Mouse (Mus musculus) neural tube, embryonic 14.5 days (tissue): ENCODE measurements around the gene Atad1. TPM values are rescaled to one million over a fixed set of nuclear protein-coding genes. Genes with fewer than 3 reads are reported as not detected.

Experiments used
- ATAC-seq: fragments of 200-750 bp; cut with Nextera tagmentation; 2 replicates; pipeline ENCODE4 v1.8.0; 2017; ENCODE audit warnings: low read depth, mild to moderate bottlenecking, moderate TSS enrichment, moderate library complexity
- H3K27ac ChIP-seq: fragments of 300-500 bp; sonication (generic); 2 replicates; pipeline ENCODE4 v1.5.1; 2014; ENCODE audit warnings: low read depth, mild to moderate bottlenecking, control low read depth, low read length, moderate library complexity, mixed read lengths
- H3K27me3 ChIP-seq: fragments of 300-500 bp; sonication (generic); 2 replicates; pipeline ENCODE4 v1.6.1; 2014; ENCODE audit warnings: low read length; ENCODE audit not compliant: control insufficient read depth, insufficient read depth
- H3K36me3 ChIP-seq: fragments of 300-500 bp; sonication (generic); 2 replicates; pipeline ENCODE4 v1.6.1; 2014; ENCODE audit warnings: low read length, mixed read lengths; ENCODE audit not compliant: control insufficient read depth, insufficient read depth
- H3K4me1 ChIP-seq: fragments of 300-500 bp; sonication (generic); 2 replicates; pipeline ENCODE4 v1.6.1; 2014; ENCODE audit warnings: low read length; ENCODE audit not compliant: control insufficient read depth, insufficient read depth
- H3K4me2 ChIP-seq: fragments of 300-500 bp; sonication (generic); 2 replicates; pipeline ENCODE4 v1.6.1; 2014; ENCODE audit warnings: mild to moderate bottlenecking, low read depth, low read length, control low read depth
- H3K4me3 ChIP-seq: fragments of 300-500 bp; sonication (generic); 2 replicates; pipeline ENCODE4 v1.5.1; 2014; ENCODE audit warnings: low read depth, low read length, control low read depth, mixed read lengths
- H3K9ac ChIP-seq: fragments of 300-500 bp; sonication (generic); replicated peaks from 2 replicates; pipeline ENCODE4 v1.6.1; 2014; ENCODE audit warnings: low read depth, mild to moderate bottlenecking, control low read depth, low read length, mixed read lengths
- H3K9me3 ChIP-seq: fragments of 300-500 bp; sonication (generic); 2 replicates; pipeline ENCODE4 v1.6.1; 2016; ENCODE audit warnings: low read length; ENCODE audit not compliant: control insufficient read depth
- WGBS: fragments of 180-500 bp; shearing (Covaris S2); extraction: QIAGEN DNeasy Blood & Tissue Kit; methylation state at CpG from one replicate; pipeline ENCODE4 v1.1.7; 2014; 5-methylcytosine and 5-hydroxymethylcytosine counted together
- polyA plus RNA-seq: library from polyadenylated mRNA; unstranded; fragments of >200 nt; fragmentation: Nextera tagmentation; extraction: Ambion mirVana; gene quantifications from 2 replicates; pipeline ENCODE4 v1.2.1, GENCODE M21; 2014

The Atad1 gene
- polyA plus RNA-seq, 1 experiment from 2014 or later = 140 TPM

DNA sequence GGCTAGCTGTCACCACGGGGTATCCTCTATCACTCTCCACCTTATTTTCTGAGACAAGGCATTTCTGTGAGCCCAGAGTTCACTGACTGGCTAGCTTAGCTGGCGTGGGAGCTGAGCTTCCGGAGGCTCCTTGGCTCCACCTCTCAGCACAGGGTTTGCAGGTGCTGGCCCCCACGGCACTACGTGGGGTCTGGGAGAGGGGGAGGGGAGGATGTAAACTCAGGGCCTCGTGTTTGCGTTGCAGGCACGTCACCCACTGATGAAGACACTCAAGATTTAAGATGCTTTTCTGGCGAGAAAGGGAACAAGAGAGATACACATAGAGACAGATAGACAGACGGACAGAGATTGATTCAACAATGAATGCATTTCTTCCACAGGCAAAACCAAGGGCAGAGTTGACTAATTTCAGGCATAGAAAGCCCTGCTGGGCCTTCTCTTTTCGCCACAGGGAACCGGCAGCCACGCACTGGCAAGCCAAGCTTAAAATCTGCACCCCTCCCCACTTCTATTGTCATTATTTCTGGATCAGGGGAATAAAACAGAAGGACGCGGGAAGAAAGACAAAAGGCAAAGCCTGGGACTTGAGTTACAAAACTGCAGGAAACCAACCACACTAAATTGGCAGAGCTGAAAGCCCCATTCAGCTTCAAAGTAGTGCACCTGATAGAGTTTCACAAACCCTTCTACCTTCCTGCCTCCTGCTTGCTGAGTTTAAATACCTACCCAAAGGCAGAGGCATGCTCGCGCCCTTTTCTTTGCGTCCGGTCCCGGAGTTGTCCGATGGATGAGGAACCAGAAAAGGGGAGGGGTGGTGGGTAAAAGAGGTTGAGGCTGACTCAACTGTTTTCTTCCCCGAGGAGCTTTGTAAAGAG is 12.9 kb downstream of the Atad1 start:
- peak; percentile 58; the same call in 1 of the 2 replicates for ATAC-seq
- Histone ChIP-seq H3K4me1 (0 out of 2 replicates have a peak, but pooled peaks cover 3% of the 10 kb centered on the region), H3K9me3 (no peaks in the 10 kb centered on the region), H3K36me3 (no peaks in the 10 kb centered on the region), H3K27ac (no peak overlapping the region), H3K4me2 (peak overlapping the region; percentile 41), H3K4me3 (no peak overlapping the region), H3K9ac (no peak overlapping the region), H3K27me3 (no peaks in the 10 kb centered on the region)
- WGBS = 1% methylated on average over 22 of the region's 22 CpGs

DNA sequence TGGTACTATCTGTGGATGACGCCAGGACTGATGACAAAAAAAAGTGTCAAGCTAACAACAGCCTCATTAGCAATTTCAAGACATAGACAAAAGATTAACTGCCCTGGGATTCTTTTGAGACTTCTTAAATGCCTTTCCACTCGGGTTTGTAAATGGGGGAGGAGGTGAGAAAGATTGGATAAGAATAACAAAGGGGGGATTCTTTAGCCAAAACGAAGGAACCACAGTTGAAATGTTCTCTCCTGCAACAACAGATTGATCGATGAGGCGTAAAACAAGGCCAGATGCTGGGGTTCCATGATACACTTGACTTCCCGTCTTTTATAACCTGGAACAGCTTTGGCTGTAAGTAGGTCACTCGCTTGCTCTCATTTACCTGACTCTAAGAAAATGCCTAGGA is 15.8 kb downstream of the Atad1 start:
- no peaks in the 10 kb centered on the region for H3K27me3 ChIP-seq
- 0 out of 2 replicates have a peak, but pooled peaks cover 3% of the 10 kb centered on the region for H3K4me1 ChIP-seq
- H3K36me3 ChIP-seq = no peaks in the 10 kb centered on the region
- no peaks in the 10 kb centered on the region for H3K9me3 ChIP-seq
- ATAC-seq = no peak
- WGBS = 7% methylated on average over 7 of the region's 7 CpGs
- no peak overlapping the region for H3K4me2 ChIP-seq
- H3K9ac ChIP-seq = no peak overlapping the region
- no peak overlapping the region for H3K4me3 ChIP-seq
- no peak overlapping the region for H3K27ac ChIP-seq

DNA sequence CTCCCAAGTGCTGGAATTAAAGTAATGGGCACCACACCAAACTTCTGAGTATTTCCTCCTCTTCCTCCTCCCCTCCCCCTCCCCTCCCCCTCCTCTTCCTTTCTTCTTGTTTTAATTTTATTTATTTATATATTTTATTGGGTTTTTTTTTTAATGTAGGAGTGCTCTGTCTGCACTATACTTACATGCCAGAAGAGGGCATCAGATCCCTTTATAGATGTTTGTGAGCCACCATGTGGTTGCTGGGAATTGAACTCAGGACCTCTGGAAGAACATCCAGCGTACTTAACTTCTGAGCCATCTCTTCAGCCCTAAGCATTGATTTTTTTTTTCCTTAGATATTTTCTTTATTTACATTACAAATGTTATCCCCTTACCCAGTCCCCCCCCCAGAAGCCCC is 19.3 kb downstream of the Atad1 start:
- H3K4me2 ChIP-seq = no peak overlapping the region
- H3K4me3 ChIP-seq = no peak overlapping the region
- no peaks in the 10 kb centered on the region for H3K4me1 ChIP-seq
- H3K9ac ChIP-seq = no peak overlapping the region
- no peaks in the 10 kb centered on the region for H3K27me3 ChIP-seq
- no peak for ATAC-seq
- WGBS = 97% methylated on average over 1 of the region's 1 CpGs
- H3K36me3 ChIP-seq = no peaks in the 10 kb centered on the region
- H3K27ac ChIP-seq = no peak overlapping the region
- H3K9me3 ChIP-seq = no peaks in the 10 kb centered on the region

DNA sequence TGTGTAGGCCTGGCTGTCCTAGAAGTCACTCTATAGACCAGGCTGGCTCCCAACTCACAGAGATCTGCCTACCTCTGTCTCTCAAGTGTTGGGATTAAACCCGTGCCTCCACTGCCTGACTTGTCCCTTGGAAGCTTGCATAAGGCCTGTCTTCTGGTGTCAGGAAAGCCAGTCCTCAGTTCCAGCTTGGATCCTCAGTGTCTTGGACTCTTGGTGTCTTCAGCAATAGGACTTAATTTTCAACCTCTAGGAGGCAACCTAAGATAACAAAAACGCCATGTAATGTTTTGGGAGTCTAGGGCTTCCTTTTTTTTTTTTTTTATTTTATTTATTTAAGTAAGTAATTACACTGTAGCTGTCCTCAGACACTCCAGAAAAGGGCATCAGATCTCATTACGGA is 22.0 kb downstream of the Atad1 start:
- no peak overlapping the region for H3K9ac ChIP-seq
- 67% methylated on average over 3 of the region's 3 CpGs for WGBS
- no peaks in the 10 kb centered on the region for H3K36me3 ChIP-seq
- H3K27me3 ChIP-seq = no peaks in the 10 kb centered on the region
- H3K4me3 ChIP-seq = no peak overlapping the region
- H3K4me2 ChIP-seq = no peak overlapping the region
- H3K4me1 ChIP-seq = peaks cover 5% of the 10 kb centered on the region; the same call in 1 of the 2 replicates
- no peak for ATAC-seq
- no peak overlapping the region for H3K27ac ChIP-seq
- H3K9me3 ChIP-seq = no peaks in the 10 kb centered on the region

DNA sequence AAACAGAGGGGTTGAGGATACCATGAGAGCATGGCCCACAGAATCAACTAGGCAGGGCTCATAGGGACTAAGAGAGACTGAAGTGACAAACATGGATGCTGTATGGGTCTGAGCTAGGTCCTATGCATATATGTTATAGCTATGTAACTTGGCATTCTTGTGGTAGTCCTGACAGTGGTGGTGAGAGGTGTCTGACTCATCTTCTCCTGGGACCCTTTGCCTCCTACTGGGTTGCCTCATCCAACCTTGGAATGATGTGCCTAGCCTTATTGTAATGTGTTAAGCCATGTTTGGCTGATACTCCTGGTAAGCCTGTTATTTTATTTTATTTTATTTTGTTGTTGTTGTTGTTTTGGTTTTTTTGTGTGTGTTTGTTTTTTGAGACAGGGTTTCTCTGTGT is 23.9 kb downstream of the Atad1 start:
- H3K4me1 ChIP-seq = peaks cover 12% of the 10 kb centered on the region
- H3K27me3 ChIP-seq = no peaks in the 10 kb centered on the region
- no peaks in the 10 kb centered on the region for H3K36me3 ChIP-seq
- ATAC-seq = no peak
- H3K9me3 ChIP-seq = no peaks in the 10 kb centered on the region
- H3K27ac ChIP-seq = no peak overlapping the region
- no peak overlapping the region for H3K4me2 ChIP-seq
- no peak overlapping the region for H3K4me3 ChIP-seq
- no peak overlapping the region for H3K9ac ChIP-seq

DNA sequence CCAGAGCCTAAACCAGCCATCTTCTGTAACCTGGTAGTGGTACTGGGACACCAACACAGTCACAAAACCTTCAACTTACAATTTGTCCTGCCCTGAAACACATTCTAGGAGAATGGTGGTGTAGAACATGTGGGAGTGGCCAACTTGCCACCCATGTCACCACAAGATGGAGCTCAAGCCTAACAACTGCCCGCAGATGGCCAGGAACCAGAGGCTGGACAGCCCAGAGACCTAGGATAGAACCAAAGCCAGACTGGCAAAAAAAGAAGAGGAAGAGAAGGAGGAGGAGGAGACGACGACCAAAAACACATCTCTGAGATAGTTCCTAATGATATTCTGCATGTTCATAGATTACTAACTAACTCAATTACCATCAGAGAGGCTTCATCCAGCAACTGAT is 24.4 kb downstream of the Atad1 start:
- ATAC-seq = peak; percentile 26; the same call in 1 of the 2 replicates
- no peak overlapping the region for H3K27ac ChIP-seq

DNA sequence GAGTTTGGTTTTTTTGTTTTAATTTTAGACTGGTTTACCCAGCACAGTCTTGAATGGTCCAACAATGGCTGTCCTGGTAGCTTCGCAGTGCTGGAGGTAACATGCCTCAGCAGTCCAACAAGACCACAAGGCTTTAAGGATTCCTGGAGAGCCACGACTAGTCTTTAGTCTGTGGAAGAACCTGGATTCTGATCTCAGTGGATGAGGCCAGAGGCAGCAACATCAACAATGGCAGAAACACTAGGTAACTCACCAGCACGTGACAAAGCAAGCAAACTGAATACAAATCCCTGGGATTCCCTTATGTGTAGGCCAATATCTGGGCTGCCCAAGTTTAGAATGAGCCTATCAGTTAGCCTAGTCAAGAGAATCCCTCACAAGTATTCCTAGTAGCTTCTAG is 26.1 kb downstream of the Atad1 start:
- ATAC-seq = no peak
- Histone ChIP-seq H3K9me3 (no peaks in the 10 kb centered on the region), H3K4me1 (peaks cover 15% of the 10 kb centered on the region), H3K9ac (no peak overlapping the region), H3K36me3 (no peaks in the 10 kb centered on the region), H3K4me2 (no peak overlapping the region), H3K27ac (no peak overlapping the region), H3K4me3 (no peak overlapping the region), H3K27me3 (no peaks in the 10 kb centered on the region)
- WGBS = 89% methylated on average over 3 of the region's 3 CpGs

More for the DNA sequence above, 24.4 kb downstream of the Atad1 start:
- 11% methylated on average over 3 of the region's 3 CpGs for WGBS
- Histone ChIP-seq H3K27me3 (no peaks in the 10 kb centered on the region), H3K4me1 (peaks cover 15% of the 10 kb centered on the region), H3K4me3 (no peak overlapping the region), H3K9ac (no peak overlapping the region), H3K36me3 (no peaks in the 10 kb centered on the region), H3K9me3 (no peaks in the 10 kb centered on the region), H3K4me2 (no peak overlapping the region)

DNA sequence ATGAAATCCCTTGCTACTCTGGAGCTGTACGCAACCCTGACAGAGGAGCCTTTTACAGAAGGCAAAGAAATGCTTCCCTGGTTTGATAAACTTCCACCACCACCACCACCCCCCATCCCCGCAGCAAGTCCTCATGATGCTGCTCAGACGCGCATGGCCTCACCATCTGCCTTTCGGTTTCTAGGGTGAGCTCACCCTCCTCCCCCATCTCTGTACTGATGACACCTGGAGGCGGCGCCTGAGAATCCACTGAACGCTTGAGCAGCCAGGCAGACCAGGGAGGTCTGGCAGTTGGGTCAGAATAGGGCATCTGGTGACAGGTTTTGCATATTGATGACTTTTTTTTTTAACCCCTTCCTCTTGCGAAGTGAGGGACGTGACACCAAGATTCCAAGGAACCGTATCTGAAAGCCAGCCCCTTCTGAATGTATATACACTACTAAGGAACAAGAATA is 27.0 kb downstream of the Atad1 start:
- under 1% methylated on average over 11 of the region's 11 CpGs for WGBS
- Histone ChIP-seq H3K4me2 (peak overlapping the region; percentile 82), H3K4me3 (peak overlapping the region; percentile 97), H3K27ac (peak overlapping the region; percentile 93), H3K4me1 (peaks cover 15% of the 10 kb centered on the region), H3K9ac (peak overlapping the region; percentile 94), H3K36me3 (no peaks in the 10 kb centered on the region), H3K27me3 (no peaks in the 10 kb centered on the region), H3K9me3 (no peaks in the 10 kb centered on the region)
- ATAC-seq = peak; percentile 92

DNA sequence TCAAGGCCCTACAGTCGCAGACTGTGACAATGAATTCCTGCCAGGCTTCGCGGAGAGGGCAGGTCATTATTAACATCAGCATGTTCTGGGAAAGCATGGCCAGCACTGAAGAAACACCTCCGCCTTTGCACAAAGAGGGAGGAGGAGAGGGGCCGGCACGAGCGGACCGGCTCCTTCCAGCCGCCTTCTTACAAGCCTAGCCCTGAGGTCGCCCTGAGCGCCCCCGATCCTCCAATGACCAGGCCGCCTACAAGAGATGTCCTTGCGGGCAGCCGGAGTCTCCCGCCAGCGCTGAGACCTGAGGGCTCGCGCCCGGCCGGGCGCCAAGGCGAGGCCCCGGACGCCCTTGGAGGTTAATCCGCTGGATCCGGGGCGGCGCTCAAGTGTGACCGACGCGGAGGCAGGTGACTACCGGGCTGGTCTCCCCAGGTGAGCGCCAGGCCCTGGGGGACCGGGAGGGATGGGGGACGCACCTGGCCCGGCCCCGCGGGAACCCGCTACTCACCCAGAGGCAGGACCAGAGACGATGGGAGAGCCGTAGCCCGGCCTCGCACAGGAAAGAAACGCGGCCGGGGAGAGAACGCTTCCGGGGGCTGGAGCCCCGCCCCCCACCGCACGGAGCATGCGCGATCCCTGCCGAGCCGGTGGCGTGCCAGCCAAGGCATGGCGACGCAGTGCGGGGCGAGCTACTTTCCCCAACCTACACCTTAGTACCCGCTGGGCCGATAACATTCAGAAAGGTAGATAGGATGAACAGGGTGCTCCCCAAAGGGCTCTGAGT is 27.6 kb downstream of the Atad1 start:
- H3K36me3 ChIP-seq = no peaks in the 10 kb centered on the region
- no peaks in the 10 kb centered on the region for H3K27me3 ChIP-seq
- H3K4me1 ChIP-seq = peaks cover 15% of the 10 kb centered on the region
- peak overlapping the region; percentile 93 for H3K27ac ChIP-seq
- H3K9ac ChIP-seq = peak overlapping the region; percentile 94
- WGBS = under 1% methylated on average over 60 of the region's 63 CpGs
- ATAC-seq = peak; percentile 97
- no peaks in the 10 kb centered on the region for H3K9me3 ChIP-seq
- peak overlapping the region; percentile 97 for H3K4me3 ChIP-seq
- H3K4me2 ChIP-seq = peak overlapping the region; percentile 82
